Mouse (Mus musculus) mesoderm, embryonic 11.5 days (tissue): ENCODE measurements around the gene Pgs1.

Experiments used
- DNase-seq: peaks from one replicate; pipeline ENCODE4 v3.0.0-alpha.2; 2012; ENCODE audit warnings: low read depth, low spot score

The Pgs1 gene

GRCm38 (mm10) chr11:117963091-117963793, 22.9 kb upstream of the Pgs1 start:
- DNase-seq, result peak; percentile 98

GRCm38 (mm10) chr11:117963872-117964271, 22.2 kb upstream of the Pgs1 start:
- DNase-seq, result no peak

- peak; percentile 21 for DNase-seq
Observed at GRCm38 (mm10) chr11:117964294-117964693, 21.8 kb upstream of the Pgs1 start.

- no peak for DNase-seq
Observed at GRCm38 (mm10) chr11:117965052-117965451, 21.0 kb upstream of the Pgs1 start.

- peak; percentile 23 for DNase-seq
Observed at GRCm38 (mm10) chr11:117965561-117965981, 20.5 kb upstream of the Pgs1 start.

- no peak for DNase-seq
Observed at GRCm38 (mm10) chr11:117966506-117967100, 19.5 kb upstream of the Pgs1 start.

- no peak for DNase-seq
Observed at GRCm38 (mm10) chr11:117967249-117968015, 18.7 kb upstream of the Pgs1 start.

GRCm38 (mm10) chr11:117968016-117968671, 17.9 kb upstream of the Pgs1 start:
- peak; percentile 57 for DNase-seq

GRCm38 (mm10) chr11:117968716-117969099, 17.4 kb upstream of the Pgs1 start:
- no peak for DNase-seq

- DNase-seq, result peak; percentile 95
Observed at GRCm38 (mm10) chr11:117969100-117969944, 16.8 kb upstream of the Pgs1 start.

- peak; percentile 91 for DNase-seq
Observed at GRCm38 (mm10) chr11:117969945-117970872, 15.9 kb upstream of the Pgs1 start, which contains the start of gene Socs3. TSS of gene Socs3 (minus strand) at chr11:117970047.

GRCm38 (mm10) chr11:117971100-117971499, 15.0 kb upstream of the Pgs1 start:
- DNase-seq, result no peak

- no peak for DNase-seq
Observed at GRCm38 (mm10) chr11:117971646-117972242, 14.3 kb upstream of the Pgs1 start.

GRCm38 (mm10) chr11:117972656-117973558, 13.2 kb upstream of the Pgs1 start:
- no peak for DNase-seq

- DNase-seq, result no peak
Observed at GRCm38 (mm10) chr11:117973569-117973968, 12.5 kb upstream of the Pgs1 start.

- DNase-seq, result peak; percentile 39
Observed at GRCm38 (mm10) chr11:117974327-117975125, 11.6 kb upstream of the Pgs1 start.

- peak; percentile 74 for DNase-seq
Observed at GRCm38 (mm10) chr11:117975211-117975967, 10.7 kb upstream of the Pgs1 start.
